In the genomic region with DNA sequence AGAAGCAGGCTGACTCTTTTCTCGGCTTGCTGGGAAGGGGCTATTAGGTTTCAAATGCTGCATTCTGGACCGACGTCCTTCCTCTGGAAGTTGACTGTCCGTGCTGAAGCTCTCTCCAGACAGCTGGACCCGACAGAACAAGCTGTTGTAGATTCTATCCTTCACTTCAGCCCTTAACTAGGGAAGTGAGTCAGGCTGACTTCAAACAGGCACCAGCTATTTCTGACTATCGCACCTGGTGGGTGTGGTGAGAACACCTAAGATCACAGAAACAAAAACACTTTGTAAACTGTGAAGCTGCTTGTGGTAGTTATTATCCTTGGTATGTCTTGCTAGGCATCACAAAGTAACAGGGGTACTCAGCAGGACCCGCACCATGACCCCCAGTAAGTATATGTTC, we compare ENCODE assay signal across 20 mouse cellular contexts. TPM values are rescaled to one million over a fixed set of nuclear protein-coding genes. Genes with fewer than 3 reads are reported as not detected.
DNase-seq lines count a peak whose midpoint lies in the region; ATAC-seq and TF ChIP-seq lines count a peak whose summit lies in the region.
"Had no signal": no experiment of that assay in that cellular context is flagged by ENCODE, and none has a peak within 500 bp of the region (broad histone marks: within the 10 kb centered on the region; RNA-seq: fewer than 3 reads in every experiment).

No protein-coding gene starts in this region.

- H3K27me3 ChIP-seq in heart, embryonic 12.5 days (replicated peaks), result no peaks in the 10 kb centered on the region
- no peaks in the 10 kb centered on the region for H3K27me3 ChIP-seq in midbrain, embryonic 15.5 days (replicated peaks)
- H3K27me3 ChIP-seq in lung, postnatal 0 days (replicated peaks; ENCODE audit: insufficient read depth, low read length), result no peaks in the 10 kb centered on the region
- H3K27me3 ChIP-seq: embryonic facial prominence, embryonic 15.5 days had no signal

- no peaks in the 10 kb centered on the region for H3K4me1 ChIP-seq in heart, embryonic 12.5 days (replicated peaks)
- no peaks in the 10 kb centered on the region for H3K4me1 ChIP-seq in midbrain, embryonic 15.5 days
- H3K4me1 ChIP-seq in lung, postnatal 0 days (ENCODE audit: insufficient read depth, low read depth, low read length), result no peaks in the 10 kb centered on the region
- H3K4me1 ChIP-seq: embryonic facial prominence, embryonic 15.5 days; forebrain, embryonic 10.5 days; hindbrain, embryonic 13.5 days had no signal

- ATAC-seq in heart, embryonic 12.5 days (ENCODE audit: insufficient number of reproducible peaks, low FRiP score), result no peak
- ATAC-seq in megakaryocyte, adult 5-6 weeks (ENCODE audit: poor library complexity, severe bottlenecking), result 0 out of 2 replicates have a peak, but pooled peaks have one; percentile 30
- ATAC-seq in midbrain, embryonic 15.5 days (replicated peaks), result no peak
- ATAC-seq in lung, postnatal 0 days, result no peak
- ATAC-seq: forebrain, embryonic 14.5 days; hindbrain, postnatal 0 days had no signal

- WGBS in heart, embryonic 12.5 days, result 66% methylated on average over 7 of the region's 7 CpGs
- 80% methylated on average over 7 of the region's 7 CpGs for WGBS in midbrain, embryonic 15.5 days
- WGBS in lung, postnatal 0 days, result 73% methylated on average over 7 of the region's 7 CpGs

- H3K27ac ChIP-seq in heart, embryonic 12.5 days (ENCODE audit: poor library complexity, severe bottlenecking), result no peak overlapping the region
- no peak overlapping the region for H3K27ac ChIP-seq in midbrain, embryonic 15.5 days
- H3K27ac ChIP-seq in lung, postnatal 0 days (ENCODE audit: low read length), result no peak overlapping the region
- H3K27ac ChIP-seq: embryonic facial prominence, embryonic 15.5 days; forebrain, embryonic 10.5 days; hindbrain, embryonic 13.5 days; hindbrain, postnatal 0 days had no signal

- H3K9me3 ChIP-seq in heart, embryonic 12.5 days (replicated peaks), result no peaks in the 10 kb centered on the region
- no peaks in the 10 kb centered on the region for H3K9me3 ChIP-seq in midbrain, embryonic 15.5 days
- H3K9me3 ChIP-seq in lung, postnatal 0 days (ENCODE audit: low read length), result no peaks in the 10 kb centered on the region
- H3K9me3 ChIP-seq: embryonic facial prominence, embryonic 15.5 days; forebrain, embryonic 10.5 days; hindbrain, embryonic 13.5 days had no signal

- no peak overlapping the region for H3K4me2 ChIP-seq in heart, embryonic 12.5 days
- H3K4me2 ChIP-seq in midbrain, embryonic 15.5 days, result no peak overlapping the region
- H3K4me2 ChIP-seq in lung, postnatal 0 days (replicated peaks; ENCODE audit: low read depth, low read length), result no peak overlapping the region
- H3K4me2 ChIP-seq: embryonic facial prominence, embryonic 15.5 days; hindbrain, embryonic 13.5 days had no signal

- no peak for TF ChIP-seq CTCF in lung, postnatal 0 days (IDR thresholded peaks at IDR 0.05)

- DNase-seq in heart, adult 11 months, result peak; percentile 41
- DNase-seq in thymus, postnatal 0 days (ENCODE audit: low spot score), result peak; percentile 61
- DNase-seq in thymus, postnatal 36 days, result no peak
- no peak for DNase-seq in lung, postnatal 0 days (ENCODE audit: low spot score)
- DNase-seq: adrenal gland, adult 2 months; adrenal gland, postnatal 36 days; cerebellum, adult 11 months; cerebellum, adult 8-10 months; gastrocnemius, postnatal 14 days; heart, postnatal 10 days had no signal

- H3K4me3 ChIP-seq in heart, embryonic 12.5 days, result no peak overlapping the region
- H3K4me3 ChIP-seq in midbrain, embryonic 15.5 days, result no peak overlapping the region
- no peak overlapping the region for H3K4me3 ChIP-seq in lung, postnatal 0 days (ENCODE audit: low read depth, low read length)
- H3K4me3 ChIP-seq: embryonic facial prominence, embryonic 15.5 days; erythroblast, embryonic 14.5 days; forebrain, embryonic 10.5 days; hindbrain, embryonic 13.5 days had no signal

- TF ChIP-seq EP300 in lung, postnatal 0 days (IDR thresholded peaks at IDR 0.05), result no peak

- H3K9ac ChIP-seq in heart, embryonic 12.5 days, result no peak overlapping the region
- H3K9ac ChIP-seq in midbrain, embryonic 15.5 days, result no peak overlapping the region
- H3K9ac ChIP-seq in lung, postnatal 0 days (replicated peaks; ENCODE audit: low read depth), result no peak overlapping the region
- H3K9ac ChIP-seq: embryonic facial prominence, embryonic 15.5 days; hindbrain, embryonic 13.5 days had no signal

- H3K36me3 ChIP-seq in heart, embryonic 12.5 days, result no peaks in the 10 kb centered on the region
- no peaks in the 10 kb centered on the region for H3K36me3 ChIP-seq in midbrain, embryonic 15.5 days (replicated peaks)
- H3K36me3 ChIP-seq in lung, postnatal 0 days (ENCODE audit: insufficient read depth, low read length), result no peaks in the 10 kb centered on the region
- H3K36me3 ChIP-seq: embryonic facial prominence, embryonic 15.5 days; forebrain, embryonic 10.5 days; hindbrain, embryonic 13.5 days had no signal

RNA-seq across cellular contexts. Expression of gene Abraxas1, which starts 5.8 kb away (rescaled TPM):
- 33.9 and 34.2 TPM in 2 replicates for polyA plus RNA-seq in heart, embryonic 12.5 days (2016; fragmentation: Nextera tagmentation; extraction: Ambion mirVana)
- polyA plus RNA-seq in thymus, postnatal 0 days (2015; fragmentation: Nextera tagmentation; extraction: Ambion mirVana), result 33.5 and 40.3 TPM in 2 replicates
- total RNA-seq in megakaryocyte, adult 5-6 weeks (2015), result 5.9 and 12.7 TPM in 2 replicates
- 15.0 and 16.3 TPM in 2 replicates for total RNA-seq in megakaryocyte, adult 5-6 weeks (2017)
- polyA plus RNA-seq in midbrain, embryonic 15.5 days (2015; fragmentation: Nextera tagmentation; extraction: Ambion mirVana), result 12.8 and 13.2 TPM in 2 replicates
- polyA plus RNA-seq in lung, postnatal 0 days (2015; fragmentation: Nextera tagmentation; extraction: Ambion mirVana), result 11.4 and 11.6 TPM in 2 replicates

RNA-seq across cellular contexts. Expression of gene Gpat3, which starts 19.0 kb away (rescaled TPM):
- 11.8 and 12.1 TPM in 2 replicates for polyA plus RNA-seq in heart, embryonic 12.5 days (2016; fragmentation: Nextera tagmentation; extraction: Ambion mirVana)
- 2.7 and 3.0 TPM in 2 replicates for polyA plus RNA-seq in thymus, postnatal 0 days (2015; fragmentation: Nextera tagmentation; extraction: Ambion mirVana)
- total RNA-seq in megakaryocyte, adult 5-6 weeks (2015), result 3.1 and 3.2 TPM in 2 replicates
- 3.9 and 4.0 TPM in 2 replicates for total RNA-seq in megakaryocyte, adult 5-6 weeks (2017)
- 0.36 and 0.41 TPM in 2 replicates for polyA plus RNA-seq in midbrain, embryonic 15.5 days (2015; fragmentation: Nextera tagmentation; extraction: Ambion mirVana)
- polyA plus RNA-seq in lung, postnatal 0 days (2015; fragmentation: Nextera tagmentation; extraction: Ambion mirVana), result 2.3 and 2.9 TPM in 2 replicates
- total RNA-seq: common myeloid progenitor, adult 5-6 weeks had no signal
- polyA plus RNA-seq: erythroblast, embryonic 14.5 days had no signal

RNA-seq across cellular contexts. Expression of gene Mrps18c, which starts 28.1 kb away (rescaled TPM):
- polyA plus RNA-seq in heart, embryonic 12.5 days (2016; fragmentation: Nextera tagmentation; extraction: Ambion mirVana), result 137 and 146 TPM in 2 replicates
- 265 and 268 TPM in 2 replicates for polyA plus RNA-seq in thymus, postnatal 0 days (2015; fragmentation: Nextera tagmentation; extraction: Ambion mirVana)
- total RNA-seq in megakaryocyte, adult 5-6 weeks (2015), result 91.5 and 114 TPM in 2 replicates
- 113 and 148 TPM in 2 replicates for total RNA-seq in megakaryocyte, adult 5-6 weeks (2017)
- 140 and 144 TPM in 2 replicates for polyA plus RNA-seq in midbrain, embryonic 15.5 days (2015; fragmentation: Nextera tagmentation; extraction: Ambion mirVana)
- polyA plus RNA-seq in lung, postnatal 0 days (2015; fragmentation: Nextera tagmentation; extraction: Ambion mirVana), result 118 and 145 TPM in 2 replicates

RNA-seq across cellular contexts. Expression of gene Helq, which starts 28.1 kb away (rescaled TPM):
- 13.0 and 19.1 TPM in 2 replicates for polyA plus RNA-seq in heart, embryonic 12.5 days (2016; fragmentation: Nextera tagmentation; extraction: Ambion mirVana)
- polyA plus RNA-seq in thymus, postnatal 0 days (2015; fragmentation: Nextera tagmentation; extraction: Ambion mirVana), result 15.8 and 20.7 TPM in 2 replicates
- 11.8 and 20.5 TPM in 2 replicates for total RNA-seq in megakaryocyte, adult 5-6 weeks (2015)
- 7.5 and 11.7 TPM in 2 replicates for total RNA-seq in megakaryocyte, adult 5-6 weeks (2017)
- 22.2 and 22.6 TPM in 2 replicates for polyA plus RNA-seq in midbrain, embryonic 15.5 days (2015; fragmentation: Nextera tagmentation; extraction: Ambion mirVana)
- 5.3 and 6.8 TPM in 2 replicates for polyA plus RNA-seq in lung, postnatal 0 days (2015; fragmentation: Nextera tagmentation; extraction: Ambion mirVana)

Comparison
In these comparisons a context has a peak if more than half of its experiments do, and no peak if none do; other contexts are left out.
1. DNase-seq: peak in heart, adult 11 months (single experiment) and thymus, postnatal 0 days (single experiment); none in thymus, postnatal 36 days (0 of 2) and lung, postnatal 0 days (single experiment).